Mouse (Mus musculus) megakaryocyte, embryonic 14.5 days (primary cell): ENCODE measurements at regions not wholly inside any gene's neighbourhood (a gene's known extent, or its start where the extent isn't known, plus 50 kb on each side); places are given as distances from the start of the nearest gene placed in this dataset.

ENCODE experiments used
- FLI1 ChIP-seq: IDR thresholded peaks from 2 replicates; pipeline ENCODE4 v1.6.1; 2012; ENCODE audit warnings: low read length, inconsistent platforms, mixed read lengths
- GATA1 ChIP-seq: IDR thresholded peaks from 3 replicates; pipeline ENCODE4 v1.6.1; 2012; ENCODE audit warnings: mixed read lengths, low read length, inconsistent platforms, borderline replicate concordance

DNA sequence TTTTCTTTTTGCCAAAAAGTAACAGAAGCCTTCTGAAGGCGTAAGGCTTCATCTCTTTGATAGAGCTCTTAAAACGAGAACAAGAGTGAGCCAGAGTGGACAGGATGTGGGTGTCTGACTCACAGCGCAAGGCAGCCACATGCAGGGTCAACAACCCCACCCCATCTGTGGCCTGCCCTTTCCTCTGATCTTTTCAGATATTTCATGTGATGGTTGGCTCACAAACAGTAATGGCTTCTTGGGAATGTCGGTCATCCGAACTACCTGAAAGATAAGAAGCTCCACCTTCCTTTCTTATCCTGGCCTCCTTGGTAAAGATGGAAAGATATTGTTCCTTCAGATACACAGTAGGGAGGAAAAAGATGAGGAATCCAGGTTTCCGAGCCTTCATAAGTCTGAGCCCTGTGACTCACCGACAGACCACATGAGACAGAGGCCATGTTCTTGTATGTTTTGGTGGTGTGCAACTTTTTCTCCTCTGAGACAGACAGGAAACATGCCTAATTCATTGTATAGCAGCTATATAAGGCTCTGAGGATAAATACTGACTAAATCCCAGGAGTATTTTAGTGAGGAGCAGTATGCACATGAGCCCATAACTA lies 254.9 kb downstream of the Btg1 start:
- TF ChIP-seq GATA1 (no peak), FLI1 (no peak)
